Mouse (Mus musculus): ENCODE measurements around the gene Dnaja4. TPM values are rescaled to one million over a fixed set of nuclear protein-coding genes. Genes with fewer than 3 reads are reported as not detected.

The Dnaja4 gene
- polyA plus RNA-seq, 1 experiment from 2014 or later: 3.7 TPM

GRCm38 (mm10) chr9:54705561-54705960 is 6.9 kb downstream of the Dnaja4 start:
- ATAC-seq (ENCODE audit: insufficient read depth, low FRiP score, low TSS enrichment) (no peak), DNase-seq (ENCODE audit: low spot score) (no peak)
- Histone ChIP-seq H3K36me3 (ENCODE audit: control insufficient read depth, insufficient read depth, low read length) (no peaks in the 10 kb centered on the region), H3K4me1 (ENCODE audit: control insufficient read depth, insufficient read depth, low read length) (no peaks in the 10 kb centered on the region), H3K27ac (ENCODE audit: low read depth, low read length) (no peak overlapping the region), H3K4me2 (ENCODE audit: low read depth) (no peak overlapping the region), H3K27me3 (ENCODE audit: control insufficient read depth, insufficient read depth, low read length) (peaks cover 7% of the 10 kb centered on the region), H3K9ac (ENCODE audit: low read length) (no peak overlapping the region), H3K4me3 (ENCODE audit: low read depth, low read length) (no peak overlapping the region), H3K9me3 (ENCODE audit: control insufficient read depth, low read length) (no peaks in the 10 kb centered on the region)
- 36% methylated on average over 1 of the region's 1 CpGs for WGBS

- Histone ChIP-seq H3K4me2 (ENCODE audit: low read depth) (no peak overlapping the region), H3K9me3 (ENCODE audit: control insufficient read depth, low read length) (no peaks in the 10 kb centered on the region), H3K27me3 (ENCODE audit: control insufficient read depth, insufficient read depth, low read length) (no peaks in the 10 kb centered on the region), H3K4me1 (ENCODE audit: control insufficient read depth, insufficient read depth, low read length) (no peaks in the 10 kb centered on the region), H3K36me3 (ENCODE audit: control insufficient read depth, insufficient read depth, low read length) (peaks cover under 1% of the 10 kb centered on the region; the same call in 1 of the 2 replicates), H3K9ac (ENCODE audit: low read length) (no peak overlapping the region), H3K4me3 (ENCODE audit: low read depth, low read length) (no peak overlapping the region), H3K27ac (ENCODE audit: low read depth, low read length) (no peak overlapping the region)
- no peak for DNase-seq (ENCODE audit: low spot score)
- WGBS: 70% methylated on average over 8 of the region's 8 CpGs
- ATAC-seq (ENCODE audit: insufficient read depth, low FRiP score, low TSS enrichment): no peak
Observed at GRCm38 (mm10) chr9:54707288-54707999, 8.8 kb downstream of the Dnaja4 start.

GRCm38 (mm10) chr9:54708085-54708484 is 9.4 kb downstream of the Dnaja4 start:
- no peak overlapping the region for H3K4me3 ChIP-seq (ENCODE audit: low read depth, low read length)
- no peaks in the 10 kb centered on the region for H3K4me1 ChIP-seq (ENCODE audit: control insufficient read depth, insufficient read depth, low read length)
- H3K4me2 ChIP-seq (ENCODE audit: low read depth): no peak overlapping the region
- ATAC-seq (ENCODE audit: insufficient read depth, low FRiP score, low TSS enrichment) (no peak), DNase-seq (ENCODE audit: low spot score) (no peak)
- H3K27ac ChIP-seq (ENCODE audit: low read depth, low read length): no peak overlapping the region
- H3K9me3 ChIP-seq (ENCODE audit: control insufficient read depth, low read length): no peaks in the 10 kb centered on the region
- H3K36me3 ChIP-seq (ENCODE audit: control insufficient read depth, insufficient read depth, low read length): peaks cover 2% of the 10 kb centered on the region; the same call in 1 of the 2 replicates
- 88% methylated on average over 5 of the region's 5 CpGs for WGBS
- no peak overlapping the region for H3K9ac ChIP-seq (ENCODE audit: low read length)
- no peaks in the 10 kb centered on the region for H3K27me3 ChIP-seq (ENCODE audit: control insufficient read depth, insufficient read depth, low read length)

- no peak overlapping the region for H3K4me3 ChIP-seq (ENCODE audit: low read depth, low read length)
- H3K27ac ChIP-seq (ENCODE audit: low read depth, low read length): no peak overlapping the region
- 84% methylated on average over 3 of the region's 3 CpGs for WGBS
- H3K36me3 ChIP-seq (ENCODE audit: control insufficient read depth, insufficient read depth, low read length): peaks cover 6% of the 10 kb centered on the region; the same call in 1 of the 2 replicates
- no peaks in the 10 kb centered on the region for H3K27me3 ChIP-seq (ENCODE audit: control insufficient read depth, insufficient read depth, low read length)
- DNase-seq (ENCODE audit: low spot score) (no peak), ATAC-seq (ENCODE audit: insufficient read depth, low FRiP score, low TSS enrichment) (no peak)
- H3K4me1 ChIP-seq (ENCODE audit: control insufficient read depth, insufficient read depth, low read length): no peaks in the 10 kb centered on the region
- H3K9me3 ChIP-seq (ENCODE audit: control insufficient read depth, low read length): no peaks in the 10 kb centered on the region
- no peak overlapping the region for H3K9ac ChIP-seq (ENCODE audit: low read length)
- no peak overlapping the region for H3K4me2 ChIP-seq (ENCODE audit: low read depth)
Observed at GRCm38 (mm10) chr9:54715776-54716175, 17.1 kb downstream of the Dnaja4 start.

- Histone ChIP-seq H3K4me3 (ENCODE audit: low read depth, low read length) (no peak overlapping the region), H3K36me3 (ENCODE audit: control insufficient read depth, insufficient read depth, low read length) (peaks cover 7% of the 10 kb centered on the region; the same call in 1 of the 2 replicates), H3K4me1 (ENCODE audit: control insufficient read depth, insufficient read depth, low read length) (no peaks in the 10 kb centered on the region), H3K27me3 (ENCODE audit: control insufficient read depth, insufficient read depth, low read length) (no peaks in the 10 kb centered on the region), H3K27ac (ENCODE audit: low read depth, low read length) (no peak overlapping the region), H3K9me3 (ENCODE audit: control insufficient read depth, low read length) (no peaks in the 10 kb centered on the region), H3K9ac (ENCODE audit: low read length) (no peak overlapping the region), H3K4me2 (ENCODE audit: low read depth) (no peak overlapping the region)
- WGBS: 94% methylated on average over 3 of the region's 3 CpGs
- DNase-seq (ENCODE audit: low spot score) (no peak), ATAC-seq (ENCODE audit: insufficient read depth, low FRiP score, low TSS enrichment) (no peak)
Observed at GRCm38 (mm10) chr9:54717527-54717926, 18.9 kb downstream of the Dnaja4 start.

GRCm38 (mm10) chr9:54722156-54722555 is 23.5 kb downstream of the Dnaja4 start:
- Histone ChIP-seq H3K27ac (ENCODE audit: low read depth, low read length) (no peak overlapping the region), H3K4me3 (ENCODE audit: low read depth, low read length) (no peak overlapping the region), H3K4me2 (ENCODE audit: low read depth) (no peak overlapping the region), H3K9ac (ENCODE audit: low read length) (no peak overlapping the region), H3K9me3 (ENCODE audit: control insufficient read depth, low read length) (no peaks in the 10 kb centered on the region), H3K27me3 (ENCODE audit: control insufficient read depth, insufficient read depth, low read length) (no peaks in the 10 kb centered on the region), H3K36me3 (ENCODE audit: control insufficient read depth, insufficient read depth, low read length) (peaks cover 3% of the 10 kb centered on the region), H3K4me1 (ENCODE audit: control insufficient read depth, insufficient read depth, low read length) (no peaks in the 10 kb centered on the region)
- DNase-seq (ENCODE audit: low spot score) (no peak), ATAC-seq (ENCODE audit: insufficient read depth, low FRiP score, low TSS enrichment) (no peak)
- WGBS: 64% methylated on average over 7 of the region's 7 CpGs

GRCm38 (mm10) chr9:54722596-54722995 is 23.9 kb downstream of the Dnaja4 start:
- Histone ChIP-seq H3K27ac (ENCODE audit: low read depth, low read length) (no peak overlapping the region), H3K4me2 (ENCODE audit: low read depth) (no peak overlapping the region), H3K9ac (ENCODE audit: low read length) (no peak overlapping the region), H3K4me1 (ENCODE audit: control insufficient read depth, insufficient read depth, low read length) (no peaks in the 10 kb centered on the region), H3K9me3 (ENCODE audit: control insufficient read depth, low read length) (no peaks in the 10 kb centered on the region), H3K27me3 (ENCODE audit: control insufficient read depth, insufficient read depth, low read length) (no peaks in the 10 kb centered on the region), H3K36me3 (ENCODE audit: control insufficient read depth, insufficient read depth, low read length) (peaks cover 3% of the 10 kb centered on the region), H3K4me3 (ENCODE audit: low read depth, low read length) (no peak overlapping the region)
- 83% methylated on average over 4 of the region's 4 CpGs for WGBS
- ATAC-seq (ENCODE audit: insufficient read depth, low FRiP score, low TSS enrichment) (no peak), DNase-seq (ENCODE audit: low spot score) (no peak)

- H3K9ac ChIP-seq (ENCODE audit: low read length): no peak overlapping the region
- no peak overlapping the region for H3K4me2 ChIP-seq (ENCODE audit: low read depth)
- no peak overlapping the region for H3K27ac ChIP-seq (ENCODE audit: low read depth, low read length)
- peaks cover 3% of the 10 kb centered on the region for H3K36me3 ChIP-seq (ENCODE audit: control insufficient read depth, insufficient read depth, low read length)
- no peaks in the 10 kb centered on the region for H3K4me1 ChIP-seq (ENCODE audit: control insufficient read depth, insufficient read depth, low read length)
- DNase-seq (ENCODE audit: low spot score) (no peak), ATAC-seq (ENCODE audit: insufficient read depth, low FRiP score, low TSS enrichment) (no peak)
- 83% methylated on average over 5 of the region's 5 CpGs for WGBS
- no peaks in the 10 kb centered on the region for H3K9me3 ChIP-seq (ENCODE audit: control insufficient read depth, low read length)
- no peak overlapping the region for H3K4me3 ChIP-seq (ENCODE audit: low read depth, low read length)
- no peaks in the 10 kb centered on the region for H3K27me3 ChIP-seq (ENCODE audit: control insufficient read depth, insufficient read depth, low read length)
Observed at GRCm38 (mm10) chr9:54726315-54726714, 27.6 kb downstream of the Dnaja4 start.

GRCm38 (mm10) chr9:54732122-54732521 is 33.4 kb downstream of the Dnaja4 start:
- no peak overlapping the region for H3K27ac ChIP-seq (ENCODE audit: low read depth, low read length)
- ATAC-seq (ENCODE audit: insufficient read depth, low FRiP score, low TSS enrichment) (no peak), DNase-seq (ENCODE audit: low spot score) (no peak)
- 89% methylated on average over 2 of the region's 2 CpGs for WGBS
- no peaks in the 10 kb centered on the region; the same call in 1 of the 2 replicates for H3K36me3 ChIP-seq (ENCODE audit: control insufficient read depth, insufficient read depth, low read length)
- no peak overlapping the region for H3K4me2 ChIP-seq (ENCODE audit: low read depth)
- no peak overlapping the region for H3K9ac ChIP-seq (ENCODE audit: low read length)
- no peak overlapping the region for H3K4me3 ChIP-seq (ENCODE audit: low read depth, low read length)
- no peaks in the 10 kb centered on the region for H3K27me3 ChIP-seq (ENCODE audit: control insufficient read depth, insufficient read depth, low read length)
- no peaks in the 10 kb centered on the region for H3K9me3 ChIP-seq (ENCODE audit: control insufficient read depth, low read length)
- 0 out of 2 replicates have a peak, but pooled peaks cover 2% of the 10 kb centered on the region for H3K4me1 ChIP-seq (ENCODE audit: control insufficient read depth, insufficient read depth, low read length)
